Mouse (Mus musculus) brown adipose tissue, adult 24 weeks (tissue): Measurements from ENCODE around the gene Paox. TPM values are rescaled to one million over a fixed set of nuclear protein-coding genes. Genes with fewer than 3 reads are reported as not detected.
"Not testable (repeated sequence)": the region's sequence is repeated elsewhere in the genome, so short reads cannot be mapped to it uniquely, and the experiment has no call there.

Experiments
- H3K27ac ChIP-seq: fragments of 200-500 bp; replicated peaks from 2 replicates; pipeline ENCODE4 v1.5.1; 2012; ENCODE audit warnings: low read depth, mild to moderate bottlenecking, low read length
- H3K4me1 ChIP-seq: fragments of 200-500 bp; 2 replicates; pipeline ENCODE4 v1.6.1; 2012; ENCODE audit warnings: low read length, mixed read lengths; ENCODE audit not compliant: control insufficient read depth, insufficient read depth, insufficient read length
- H3K4me3 ChIP-seq: fragments of 200-500 bp; 2 replicates; pipeline ENCODE4 v1.5.1; 2012; ENCODE audit warnings: low read depth, mild to moderate bottlenecking, low read length, moderate library complexity; ENCODE audit not compliant: insufficient read depth
- polyA plus RNA-seq: library from polyadenylated mRNA; stranded (reverse); fragments of >200 nt; gene quantifications from 2 replicates; pipeline ENCODE4 v1.2.4, GENCODE M21; 2012; ENCODE audit not compliant: missing spikeins, insufficient read depth, insufficient read length

Paox gene
- polyA plus RNA-seq, 1 experiment: 45.3 TPM

DNA sequence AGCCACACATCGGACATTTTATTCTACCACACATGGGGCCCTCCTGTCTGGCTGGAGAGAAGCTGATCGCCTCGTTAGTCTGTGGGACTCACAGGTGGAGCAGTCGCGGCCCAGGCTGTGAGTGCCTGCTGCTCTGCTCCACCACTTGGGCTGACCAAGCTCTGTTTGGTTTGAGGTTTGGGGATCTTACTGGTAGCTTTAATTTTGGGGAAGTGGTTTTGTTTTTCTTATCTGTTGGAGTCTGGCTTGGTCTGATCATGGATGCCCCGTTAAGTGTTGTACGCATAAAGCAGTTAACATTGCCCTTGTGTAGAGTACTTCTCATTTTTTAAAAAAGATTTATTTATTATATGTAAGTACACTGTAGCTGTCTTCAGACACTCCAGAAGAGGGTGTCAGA is 18.4 kb downstream of the Paox start:
- H3K4me1 ChIP-seq, H3K4me3 ChIP-seq, H3K27ac ChIP-seq: not testable (repeated sequence)

DNA sequence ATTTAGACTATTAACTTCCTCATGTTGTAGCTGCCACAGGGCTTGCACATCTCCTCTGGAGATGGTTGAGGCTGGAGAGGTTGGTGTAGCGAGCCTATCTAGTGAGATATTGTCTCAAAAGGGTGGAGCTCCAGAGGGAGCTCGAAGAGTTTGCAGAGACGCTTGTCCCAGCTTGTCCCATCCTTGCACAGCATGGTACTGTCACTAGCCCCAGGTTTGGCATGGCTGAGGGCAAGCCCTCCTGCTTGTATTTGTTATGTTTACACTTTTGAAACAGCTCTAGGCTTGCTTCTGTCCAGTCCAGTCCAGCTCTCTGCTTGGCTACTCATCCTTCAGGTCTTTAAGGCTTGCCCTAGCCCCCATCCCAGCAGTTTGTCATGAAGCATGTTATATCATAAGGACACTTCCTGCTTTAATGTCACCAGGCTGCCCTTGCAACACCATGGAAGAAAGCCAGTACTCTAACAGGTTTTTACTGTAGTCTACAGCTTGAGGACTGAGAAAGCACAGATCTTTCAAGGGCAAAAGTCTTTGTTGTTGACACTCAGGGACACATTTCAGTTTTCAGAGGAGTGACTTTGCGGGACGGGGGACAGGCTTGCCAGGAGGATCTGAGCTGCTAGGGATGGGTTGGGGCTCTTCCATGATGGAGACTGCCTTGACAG is 19.6 kb downstream of the Paox start:
- H3K4me3 ChIP-seq: no peak overlapping the region
- H3K4me1 ChIP-seq: no peaks in the 10 kb centered on the region
- H3K27ac ChIP-seq: no peak overlapping the region

DNA sequence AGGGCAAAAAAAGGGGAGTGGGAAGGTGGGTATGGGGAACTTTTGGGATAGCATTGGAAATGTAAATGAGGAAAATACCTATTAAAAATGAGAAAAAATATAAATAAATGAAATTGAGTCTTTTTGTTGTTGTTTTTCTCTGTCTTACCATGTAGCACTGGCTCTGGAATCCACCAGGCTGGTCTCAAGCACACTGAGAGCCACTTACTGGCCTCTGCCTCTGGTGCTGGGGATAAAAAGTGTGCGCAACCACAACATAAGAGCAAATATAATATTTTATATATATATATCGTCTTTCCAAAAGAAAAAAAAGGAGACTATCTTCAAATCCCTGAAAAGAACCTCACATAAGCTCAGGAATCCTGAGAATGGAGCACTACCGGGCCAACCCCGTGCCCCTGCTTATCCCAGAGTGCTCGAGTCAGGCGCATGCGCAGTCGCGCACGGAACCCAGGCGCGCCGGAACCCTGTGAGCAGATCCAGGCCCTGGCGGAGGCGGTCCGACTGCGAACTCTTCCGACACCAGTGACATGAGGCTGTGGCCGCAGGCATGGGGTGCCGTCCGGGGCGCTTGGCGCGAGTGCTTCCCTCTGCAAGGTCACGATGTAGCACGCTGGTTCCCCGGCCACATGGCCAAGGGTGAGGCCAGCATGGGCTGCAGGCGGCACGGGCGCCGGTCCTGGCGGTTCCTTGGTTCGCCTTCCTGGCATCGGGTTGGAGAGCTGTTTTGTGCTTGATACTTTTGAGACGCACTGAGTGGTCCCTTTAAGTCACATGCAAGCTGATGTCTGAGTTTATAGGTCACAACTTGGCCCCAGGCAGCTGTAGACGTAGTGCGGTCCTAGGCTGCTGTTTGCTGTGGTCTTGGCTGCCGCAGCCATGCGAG is 21.8 kb downstream of the Paox start, which contains the start of gene Mtg1:
Gene Mtg1, plus strand, starts transcription at position 430 of the 886 bp plus-strand sequence.
- H3K4me1 ChIP-seq: no peaks in the 10 kb centered on the region
- peak within 1 kb of the TSS; percentile 94 for H3K4me3 ChIP-seq
- H3K27ac ChIP-seq: peak within 1 kb of the TSS; percentile 79

DNA sequence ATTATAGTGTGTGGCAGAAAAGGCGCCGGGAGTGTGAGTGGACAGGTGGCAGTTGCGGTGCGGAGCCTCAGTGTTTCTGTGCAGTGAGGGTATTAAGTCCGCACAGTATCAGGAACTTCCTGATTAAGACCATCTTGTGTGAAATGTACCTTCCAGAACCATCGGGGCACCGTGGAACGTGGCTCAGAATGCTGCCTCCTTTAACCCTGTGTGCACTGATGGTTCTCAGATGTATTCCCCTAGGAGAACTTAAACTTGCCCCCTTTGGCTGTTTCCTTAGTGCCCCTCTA is 22.4 kb downstream of the Paox start:
- Histone ChIP-seq H3K27ac (peak overlapping the region; percentile 79), H3K4me3 (peak overlapping the region; percentile 94), H3K4me1 (no peaks in the 10 kb centered on the region)

DNA sequence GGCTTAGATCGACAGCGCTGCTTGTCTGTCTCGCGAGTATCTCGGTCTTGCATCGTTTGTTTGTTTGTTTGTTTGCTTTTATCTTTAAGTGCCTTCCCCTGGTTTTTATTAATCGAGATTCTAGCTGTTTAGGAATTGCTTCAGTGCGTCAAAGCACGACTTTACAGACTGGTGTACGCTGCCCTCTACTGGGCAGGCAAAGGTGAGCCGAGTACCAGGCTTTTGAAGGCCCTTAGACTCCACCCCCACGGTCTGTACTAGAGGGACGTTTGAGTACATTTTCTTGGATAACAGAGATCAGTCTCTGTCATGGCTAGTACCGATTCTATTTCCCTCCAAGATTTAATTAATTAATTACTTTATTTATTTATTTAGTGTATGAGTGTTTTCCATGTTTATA is 25.8 kb downstream of the Paox start:
- Histone ChIP-seq H3K4me1 (no peaks in the 10 kb centered on the region), H3K27ac (no peak overlapping the region), H3K4me3 (no peak overlapping the region)

DNA sequence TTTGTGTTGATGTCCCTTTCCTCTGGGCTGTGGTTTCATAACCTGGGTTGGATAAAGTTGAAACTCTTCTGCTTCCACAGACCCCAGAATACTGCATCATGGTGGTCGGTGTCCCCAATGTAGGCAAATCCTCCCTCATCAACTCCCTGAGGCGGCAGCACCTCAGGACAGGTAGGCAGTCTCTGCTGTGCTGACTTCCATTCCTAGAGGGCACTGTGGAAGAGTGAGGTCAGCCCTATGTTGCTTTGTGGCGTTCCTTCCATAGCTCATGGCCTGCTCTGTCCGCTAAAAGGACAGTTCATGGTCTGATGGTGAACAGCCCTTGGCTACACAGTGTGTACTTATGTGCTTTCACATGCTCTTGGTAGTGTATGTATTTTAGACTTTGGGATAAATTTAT is 29.0 kb downstream of the Paox start:
- H3K27ac ChIP-seq: no peak overlapping the region

DNA sequence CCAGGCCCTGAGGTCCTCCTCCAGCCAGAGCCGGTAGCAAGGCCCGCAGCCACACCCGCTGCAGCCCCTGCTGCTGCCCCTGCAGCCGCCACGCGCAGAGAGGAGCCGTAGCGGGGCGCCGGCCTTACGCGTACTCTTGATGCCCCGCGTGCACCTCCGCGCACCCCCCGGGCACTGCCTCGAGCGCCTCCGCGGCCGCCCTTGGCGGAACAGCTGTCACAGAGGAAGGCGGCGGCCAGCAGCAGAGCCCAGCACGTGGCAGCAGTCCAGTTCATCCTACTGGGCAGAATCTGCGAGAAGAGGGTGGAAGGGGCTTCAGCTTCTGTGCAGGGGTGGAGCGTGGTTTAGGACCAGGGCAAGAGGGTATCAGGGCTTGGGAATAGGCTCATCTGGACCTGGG is 37.8 kb downstream of the Paox start:
- no peaks in the 10 kb centered on the region for H3K4me1 ChIP-seq
- H3K27ac ChIP-seq: no peak overlapping the region
- H3K4me3 ChIP-seq: no peak overlapping the region

More for the DNA sequence above, 29.0 kb downstream of the Paox start:
- Histone ChIP-seq H3K4me3 (no peak overlapping the region), H3K4me1 (no peaks in the 10 kb centered on the region)

DNA sequence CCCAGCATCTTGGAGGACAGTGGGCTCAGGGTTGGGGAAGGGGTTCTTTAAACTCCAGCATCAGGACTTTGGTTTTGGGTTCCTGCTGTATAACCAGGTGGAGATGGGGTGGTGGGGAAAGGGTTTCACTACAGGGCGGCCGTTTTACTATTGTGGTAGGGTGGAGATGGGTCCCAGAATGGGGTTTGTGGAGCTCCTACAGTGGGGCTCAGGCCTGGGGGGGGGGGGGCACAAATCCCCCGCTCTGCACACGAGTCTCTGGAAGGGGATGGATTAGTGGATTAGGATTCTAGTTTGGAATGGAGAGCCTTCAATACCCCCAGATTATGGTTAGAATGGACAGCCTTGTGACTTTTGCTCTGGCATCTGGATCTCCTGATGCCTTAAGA is 38.2 kb downstream of the Paox start:
- H3K4me3 ChIP-seq: no peak overlapping the region
- H3K27ac ChIP-seq: no peak overlapping the region
- H3K4me1 ChIP-seq: no peaks in the 10 kb centered on the region

DNA sequence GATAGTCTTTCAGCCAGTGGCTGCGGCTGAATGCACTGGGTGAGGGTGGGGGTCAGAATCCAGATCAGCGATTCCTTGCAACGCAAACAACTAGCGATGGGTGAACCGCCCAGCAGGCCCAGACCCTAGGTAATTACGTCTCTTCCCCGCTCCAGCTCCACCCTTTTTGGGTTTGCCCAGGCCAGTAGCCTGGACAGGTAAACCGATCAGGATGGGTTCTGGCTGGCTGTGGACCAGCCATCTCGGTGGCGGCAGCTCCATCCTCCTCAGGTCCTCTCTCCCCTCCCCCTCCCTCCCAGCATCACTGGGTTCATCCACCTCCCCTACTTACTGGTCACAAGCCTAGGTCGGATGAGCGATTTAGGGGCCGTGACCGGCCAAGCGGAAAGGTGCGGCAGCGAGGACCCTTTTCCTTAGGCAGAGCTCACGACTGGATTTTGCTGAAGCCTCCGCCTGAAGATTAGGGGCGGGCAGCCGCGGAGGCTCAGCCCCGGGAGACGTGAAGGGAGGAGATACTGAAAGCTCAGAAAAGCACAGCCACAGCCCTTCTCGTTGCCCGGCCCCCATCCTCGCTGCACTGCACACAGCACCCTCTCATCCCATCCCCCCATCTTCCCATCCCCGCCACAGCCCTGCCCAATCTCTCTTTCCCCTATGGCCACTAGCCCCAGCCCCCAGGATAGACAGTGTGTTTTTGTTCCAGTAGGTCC is 38.8 kb downstream of the Paox start, which contains the start of gene Sprn:
Gene Sprn, minus strand, starts transcription at position 660 of the 710 bp plus-strand sequence.
- H3K4me3 ChIP-seq: no peak within 1 kb of the TSS; the same call in 1 of the 2 replicates
- H3K27ac ChIP-seq: no peak within 1 kb of the TSS
- H3K4me1 ChIP-seq: no peaks in the 10 kb centered on the region

DNA sequence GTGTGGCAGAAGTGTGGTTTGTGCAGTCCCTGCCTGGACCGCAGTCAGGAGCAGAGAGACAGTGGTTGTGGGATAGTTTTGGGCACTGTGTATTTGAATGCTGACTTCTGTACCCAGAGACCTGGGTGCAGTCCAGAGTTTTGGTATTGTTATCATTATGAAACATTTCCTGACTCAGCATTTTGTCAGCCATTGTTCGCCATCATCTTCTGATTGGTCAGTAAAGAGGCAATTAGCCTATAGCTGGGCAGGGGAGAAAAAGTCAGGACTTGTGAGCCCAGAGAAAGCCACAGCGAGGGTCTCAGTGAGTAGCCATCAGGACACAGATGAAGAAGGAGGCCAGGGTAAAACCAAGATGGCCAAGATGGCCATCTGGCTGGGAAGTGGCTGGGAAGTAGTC is 44.8 kb downstream of the Paox start:
- no peaks in the 10 kb centered on the region for H3K4me1 ChIP-seq
- no peak overlapping the region for H3K27ac ChIP-seq
- H3K4me3 ChIP-seq: no peak overlapping the region

DNA sequence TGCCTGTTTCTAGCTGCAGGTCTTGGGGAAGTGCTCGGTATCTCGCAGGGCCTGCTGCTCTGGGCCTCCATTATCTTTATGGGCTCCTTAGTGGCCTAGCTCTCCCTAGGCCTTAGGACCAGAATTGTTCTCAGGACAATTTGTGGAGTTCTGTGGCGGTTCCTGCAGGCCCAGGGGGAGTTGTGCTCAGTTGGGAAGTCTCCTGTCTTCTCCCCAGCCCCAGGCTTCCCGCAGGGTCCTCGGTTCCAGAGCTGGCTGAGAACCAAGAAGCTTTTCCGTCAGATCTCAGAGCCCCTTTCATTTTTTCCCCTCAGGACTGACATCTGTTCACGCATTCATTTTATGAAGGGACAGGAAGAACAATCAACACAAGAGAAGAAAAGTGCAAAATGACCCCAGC is 49.1 kb downstream of the Paox start, which contains the start of gene Olfr522:
Gene Olfr522, minus strand, starts transcription at position 101 of the 400 bp plus-strand sequence.
- H3K4me3 ChIP-seq: no peak within 1 kb of the TSS
- no peaks in the 10 kb centered on the region for H3K4me1 ChIP-seq

DNA sequence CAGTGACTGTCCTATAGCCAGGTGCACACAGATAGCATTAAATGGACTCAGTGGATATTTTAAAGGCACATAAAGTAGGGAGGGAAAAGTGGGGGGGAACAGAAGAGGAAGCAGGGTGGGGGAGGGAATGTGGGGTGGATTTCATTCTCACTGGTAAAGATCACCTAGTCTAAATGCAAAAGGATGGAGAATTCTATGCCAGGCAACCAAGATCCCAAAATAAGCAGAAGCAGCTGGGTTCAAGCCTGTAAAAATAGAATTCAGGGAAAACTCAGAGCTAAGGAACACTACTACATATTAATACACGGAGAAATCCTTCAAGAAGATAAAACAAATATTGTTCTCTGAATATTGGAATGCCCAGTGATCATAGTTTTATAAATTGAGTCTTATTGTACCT is 52.4 kb downstream of the Paox start:
- H3K4me1 ChIP-seq: no peaks in the 10 kb centered on the region
- H3K27ac ChIP-seq: no peak overlapping the region
- H3K4me3 ChIP-seq: no peak overlapping the region

More for the DNA sequence above, 49.1 kb downstream of the Paox start, which contains the start of gene Olfr522:
- H3K27ac ChIP-seq: no peak within 1 kb of the TSS

DNA sequence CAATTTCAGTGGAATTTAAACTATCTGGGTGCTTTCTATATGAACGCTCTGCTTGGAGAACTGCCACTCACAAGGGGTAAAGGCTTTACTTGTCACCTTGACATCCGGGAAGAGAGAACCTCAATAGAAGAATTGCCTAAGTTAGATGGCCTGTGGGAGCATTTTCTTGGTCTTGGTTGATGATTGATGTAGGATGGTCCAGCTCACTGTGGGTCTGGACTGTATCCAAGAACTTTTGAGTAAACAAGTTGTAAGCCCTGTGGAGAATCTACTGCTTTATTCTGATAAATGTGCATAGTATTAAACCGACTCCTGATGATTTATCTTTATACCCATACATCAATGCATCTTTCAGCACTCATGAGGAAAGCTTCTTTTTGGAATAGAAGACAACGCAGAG is 53.8 kb downstream of the Paox start:
- Histone ChIP-seq H3K4me1 (no peaks in the 10 kb centered on the region), H3K4me3 (no peak overlapping the region), H3K27ac (no peak overlapping the region)

DNA sequence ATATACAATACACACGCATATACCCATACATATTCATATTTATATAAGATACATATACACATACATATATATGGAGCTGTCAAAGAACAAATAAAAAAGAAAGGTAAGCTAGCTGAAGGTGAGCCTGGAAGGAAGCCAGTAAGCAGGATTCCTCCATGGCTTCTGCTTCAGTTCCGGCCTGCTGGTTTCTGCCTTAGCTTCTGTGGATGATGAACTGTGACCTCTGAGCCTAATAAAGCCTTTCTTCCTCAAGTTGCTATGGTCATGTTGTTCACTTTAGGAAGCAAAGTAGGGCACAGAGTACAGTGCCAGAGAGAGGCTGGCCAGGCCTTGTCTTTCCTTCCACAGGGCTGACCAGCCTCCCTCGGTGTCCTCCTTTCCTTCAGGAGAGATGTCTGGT is 55.3 kb downstream of the Paox start:
- Histone ChIP-seq H3K4me1 (no peaks in the 10 kb centered on the region), H3K27ac (no peak overlapping the region), H3K4me3 (no peak overlapping the region)

DNA sequence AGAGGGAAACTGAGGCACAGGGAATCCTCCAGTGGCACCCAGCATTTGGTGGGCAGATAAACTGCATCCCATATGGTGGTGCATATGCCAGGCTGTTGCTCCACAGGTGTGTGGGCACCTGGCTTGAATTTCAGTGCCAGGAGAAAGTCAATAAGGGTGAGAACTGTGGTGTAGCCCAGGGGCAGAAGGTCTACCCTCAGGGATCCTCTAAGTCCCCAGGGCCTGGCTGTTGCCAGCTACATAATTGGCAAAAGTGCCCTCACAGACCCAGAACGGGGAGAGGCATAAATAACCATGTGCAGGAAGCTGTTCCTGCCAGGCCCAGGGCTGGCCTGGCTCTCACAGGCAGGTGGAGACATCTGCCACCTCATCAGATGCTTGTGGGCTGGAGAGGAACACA is 57.3 kb downstream of the Paox start, which contains the start of gene Olfr523:
Gene Olfr523, plus strand, starts transcription at position 282 of the 400 bp plus-strand sequence.
- no peak within 1 kb of the TSS for H3K27ac ChIP-seq
- H3K4me1 ChIP-seq: no peaks in the 10 kb centered on the region
- no peak within 1 kb of the TSS for H3K4me3 ChIP-seq
